27 mouse cellular contexts compared by ENCODE assay signal in genomic region chr10:10190308-10190707, GRCm38 (mm10).
"Had no signal": no experiment of that assay in that cellular context is flagged by ENCODE, and none has a peak within 500 bp of the region (broad histone marks: within the 10 kb centered on the region; RNA-seq: fewer than 3 reads in every experiment).

No protein-coding gene starts in this region.

- H3K36me3 ChIP-seq: heart, embryonic 10.5 days; heart, embryonic 12.5 days; hindbrain, embryonic 10.5 days; hindbrain, embryonic 12.5 days; kidney, embryonic 15.5 days; limb, embryonic 10.5 days; limb, embryonic 12.5 days; liver, embryonic 13.5 days; liver, embryonic 15.5 days had no signal

- H3K4me3 ChIP-seq: heart, embryonic 10.5 days; heart, embryonic 12.5 days; hindbrain, embryonic 10.5 days; hindbrain, embryonic 12.5 days; kidney, embryonic 15.5 days; layer of hippocampus, adult 2 months; left cerebral cortex, adult 2 months; limb, embryonic 10.5 days; limb, embryonic 12.5 days; liver, embryonic 13.5 days; liver, embryonic 15.5 days had no signal

- ATAC-seq: hindbrain, embryonic 16.5 days; intestine, embryonic 16.5 days had no signal

- H3K9me3 ChIP-seq: heart, embryonic 10.5 days; heart, embryonic 12.5 days; hindbrain, embryonic 10.5 days; hindbrain, embryonic 12.5 days; kidney, embryonic 15.5 days; limb, embryonic 10.5 days; limb, embryonic 12.5 days; liver, embryonic 13.5 days; liver, embryonic 15.5 days had no signal

- H3K4me2 ChIP-seq: heart, embryonic 12.5 days; hindbrain, embryonic 12.5 days; hindbrain, embryonic 14.5 days; kidney, embryonic 15.5 days; limb, embryonic 12.5 days; liver, embryonic 11.5 days; liver, embryonic 13.5 days; liver, embryonic 15.5 days had no signal

- H3K27ac ChIP-seq: heart, embryonic 10.5 days; hindbrain, embryonic 10.5 days; hindbrain, embryonic 12.5 days; hindbrain, embryonic 14.5 days; kidney, embryonic 15.5 days; kidney, postnatal 0 days; layer of hippocampus, adult 2 months; left cerebral cortex, adult 2 months; limb, embryonic 10.5 days; limb, embryonic 12.5 days; liver, embryonic 13.5 days; liver, embryonic 15.5 days had no signal

- H3K27me3 ChIP-seq: heart, embryonic 12.5 days; hindbrain, embryonic 12.5 days; kidney, embryonic 15.5 days; limb, embryonic 12.5 days; liver, embryonic 13.5 days; liver, embryonic 15.5 days had no signal

- H3K9ac ChIP-seq: heart, embryonic 12.5 days; hindbrain, embryonic 12.5 days; hindbrain, embryonic 14.5 days; kidney, embryonic 15.5 days; limb, embryonic 12.5 days; liver, embryonic 13.5 days; liver, embryonic 15.5 days had no signal

- H3K4me1 ChIP-seq: heart, embryonic 12.5 days; hindbrain, embryonic 10.5 days; hindbrain, embryonic 12.5 days; limb, embryonic 10.5 days; limb, embryonic 12.5 days; liver, embryonic 15.5 days had no signal

- DNase-seq: gastrocnemius, postnatal 14 days; gastrocnemius, postnatal 36 days; heart, adult 18-20 months; heart, postnatal 10 days; heart, postnatal 4 days; kidney, adult 11 months; kidney, adult 2 months; kidney, adult 9 months; kidney, postnatal 14 days; kidney, postnatal 4 days; liver; liver, embryonic 13.5 days had no signal
